Mouse (Mus musculus): ENCODE measurements around the gene Olfr1454.

Gene Olfr1454

DNA sequence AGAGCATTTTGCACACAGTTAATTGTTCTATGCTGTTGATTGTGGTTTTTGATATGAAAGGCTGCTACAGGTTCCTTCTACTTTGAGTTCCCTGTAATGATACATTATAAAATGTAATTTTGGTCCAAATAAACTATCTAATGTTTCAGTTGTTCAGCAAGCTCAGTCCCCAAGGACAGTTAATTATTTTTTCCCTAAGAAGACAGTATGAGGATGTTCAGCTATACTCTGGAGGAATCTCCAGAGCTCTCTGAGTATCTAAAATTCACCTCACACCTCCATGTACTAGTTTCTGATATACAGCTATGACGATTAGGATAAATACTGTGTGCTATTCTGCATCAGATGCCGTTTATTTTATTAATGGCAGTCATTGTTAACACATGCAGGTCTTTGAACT is at the start of gene Olfr1454:
Olfr1454 (plus strand) TSS at position 301 of the 400 bp plus-strand sequence.
- DNase-seq (ENCODE audit: extremely low read depth, low read depth, low spot score), result no peak

- DNase-seq (ENCODE audit: extremely low read depth, low read depth, low spot score), result no peak
Observed at GRCm38 (mm10) chr19:13028227-13028626, 32.2 kb upstream of the Olfr1454 start, which contains the start of gene Olfr1453. Gene Olfr1453 (minus strand): TSS chr19:13028327.

DNA sequence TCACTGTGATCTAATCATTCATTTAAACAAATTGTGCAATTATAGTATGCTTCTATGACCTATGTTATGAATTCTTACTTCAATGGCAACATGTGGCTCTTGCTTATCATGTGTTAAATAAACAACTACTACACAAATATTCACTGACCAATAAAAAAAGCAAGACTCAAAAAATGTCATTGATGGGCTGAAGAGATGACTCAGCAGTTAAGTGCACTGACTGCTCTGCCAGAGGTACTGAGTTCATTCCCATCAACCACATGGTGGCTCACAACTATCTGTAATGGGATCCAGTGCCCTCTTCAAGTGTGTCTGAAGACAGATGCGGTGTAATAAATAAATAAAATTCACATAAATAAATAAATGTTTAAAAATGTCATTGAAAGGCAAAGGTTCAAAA is 33.5 kb downstream of the Olfr1454 start:
- DNase-seq (ENCODE audit: extremely low read depth, low read depth, low spot score), result no peak

- no peak for DNase-seq (ENCODE audit: extremely low read depth, low read depth, low spot score)
Observed at GRCm38 (mm10) chr19:13097791-13098190, 37.4 kb downstream of the Olfr1454 start, which contains the start of gene Olfr1457. Gene Olfr1457 (minus strand): TSS chr19:13097891.

DNA sequence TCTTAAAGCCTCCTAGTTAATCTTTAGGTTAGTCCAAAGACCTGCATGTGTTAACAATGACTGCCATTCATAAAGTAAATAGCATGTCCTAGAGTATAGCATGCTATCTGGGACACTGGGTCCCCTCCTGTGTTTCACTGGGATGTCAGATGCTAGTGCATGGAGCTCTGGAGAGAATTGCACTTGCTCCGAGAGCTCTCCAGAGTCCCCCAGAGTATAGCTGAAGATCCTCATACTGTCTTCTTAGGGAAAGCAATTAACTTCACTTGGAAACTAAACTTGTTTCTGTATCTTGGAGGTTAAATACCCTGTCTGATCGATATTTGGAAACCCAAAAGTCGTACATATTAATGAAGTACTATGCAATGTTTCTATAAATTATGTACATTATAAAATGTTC is 46.3 kb downstream of the Olfr1454 start, which contains the start of gene Olfr1458:
Olfr1458 (minus strand) TSS at position 101 of the 400 bp plus-strand sequence.
- no peak for DNase-seq (ENCODE audit: extremely low read depth, low read depth, low spot score)
